Mouse (Mus musculus): ENCODE results near the gene Atg4d. TPM values are rescaled to one million over a fixed set of nuclear protein-coding genes. Genes with fewer than 3 reads are reported as not detected.
"Not testable (repeated sequence)": the region's sequence is repeated elsewhere in the genome, so short reads cannot be mapped to it uniquely, and the experiment has no call there.

Atg4d gene
- polyA plus RNA-seq, 1 experiment from 2014 or later, result 35.5 TPM

DNA sequence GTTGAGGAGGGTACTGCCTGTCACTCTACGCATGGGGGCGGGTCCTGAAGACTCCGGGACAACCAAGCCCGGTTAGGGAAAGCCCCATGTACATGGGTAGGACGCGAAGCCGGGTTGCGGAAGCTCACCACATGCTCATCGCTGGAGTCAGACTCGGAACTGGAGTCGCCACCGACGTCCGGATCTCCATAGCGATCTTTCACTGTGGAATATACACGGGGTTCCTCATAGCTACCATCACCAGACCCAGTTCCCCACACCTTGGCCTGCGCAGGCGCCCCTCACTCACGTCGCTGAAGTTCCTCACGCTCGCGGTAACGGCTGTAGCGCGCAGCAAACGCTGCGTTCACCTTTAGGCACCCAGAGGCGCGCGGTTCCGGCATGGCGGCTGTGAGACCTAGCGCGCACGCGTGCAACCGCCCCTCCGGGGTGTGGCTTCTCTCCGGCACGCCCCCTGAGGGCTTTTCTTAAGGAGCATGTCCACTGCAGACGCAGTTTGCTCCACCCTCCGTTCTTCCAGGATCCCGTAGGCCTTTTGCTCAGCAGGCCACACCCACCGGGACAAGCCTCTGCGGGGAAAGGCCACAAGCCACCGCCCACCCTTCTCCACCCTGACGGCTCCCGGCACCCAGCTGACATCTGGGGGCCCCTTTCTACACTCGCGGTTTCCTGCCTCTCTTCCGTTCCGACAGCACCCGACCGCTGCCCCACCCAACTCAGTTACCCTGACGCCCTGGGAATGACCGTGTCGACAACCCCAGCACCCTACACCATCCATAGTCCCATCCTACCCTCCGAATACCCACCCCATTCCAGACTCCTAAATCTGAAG is 22.7 kb downstream of the Atg4d start, which contains the start of gene Kri1:
TSS of gene Kri1 (minus strand) at position 399 of the 832 bp plus-strand sequence.
- peaks cover 23% of the 10 kb centered on the region for H3K4me1 ChIP-seq (ENCODE audit: control insufficient read depth, insufficient read depth, low read length)
- no peaks in the 10 kb centered on the region for H3K27me3 ChIP-seq (replicated peaks; ENCODE audit: control insufficient read depth, insufficient read depth, low read length)
- H3K27ac ChIP-seq (replicated peaks; ENCODE audit: low read depth, low read length), result peak within 1 kb of the TSS; percentile 85
- H3K9ac ChIP-seq (ENCODE audit: low read depth, low read length), result peak within 1 kb of the TSS; percentile 75
- ATAC-seq (ENCODE audit: low read depth), result peak; percentile 75
- DNase-seq (ENCODE audit: low spot score), result peak; percentile 100
- under 1% methylated on average over 56 of the region's 59 CpGs for WGBS
- H3K4me3 ChIP-seq (ENCODE audit: low read depth, low read length), result peak within 1 kb of the TSS; percentile 72
- no peaks in the 10 kb centered on the region for H3K9me3 ChIP-seq (ENCODE audit: control insufficient read depth, low read length)
- peak within 1 kb of the TSS; percentile 70 for H3K4me2 ChIP-seq (ENCODE audit: low read depth, low read length)
- peaks cover 23% of the 10 kb centered on the region for H3K36me3 ChIP-seq (ENCODE audit: control insufficient read depth, insufficient read depth, low read length)

DNA sequence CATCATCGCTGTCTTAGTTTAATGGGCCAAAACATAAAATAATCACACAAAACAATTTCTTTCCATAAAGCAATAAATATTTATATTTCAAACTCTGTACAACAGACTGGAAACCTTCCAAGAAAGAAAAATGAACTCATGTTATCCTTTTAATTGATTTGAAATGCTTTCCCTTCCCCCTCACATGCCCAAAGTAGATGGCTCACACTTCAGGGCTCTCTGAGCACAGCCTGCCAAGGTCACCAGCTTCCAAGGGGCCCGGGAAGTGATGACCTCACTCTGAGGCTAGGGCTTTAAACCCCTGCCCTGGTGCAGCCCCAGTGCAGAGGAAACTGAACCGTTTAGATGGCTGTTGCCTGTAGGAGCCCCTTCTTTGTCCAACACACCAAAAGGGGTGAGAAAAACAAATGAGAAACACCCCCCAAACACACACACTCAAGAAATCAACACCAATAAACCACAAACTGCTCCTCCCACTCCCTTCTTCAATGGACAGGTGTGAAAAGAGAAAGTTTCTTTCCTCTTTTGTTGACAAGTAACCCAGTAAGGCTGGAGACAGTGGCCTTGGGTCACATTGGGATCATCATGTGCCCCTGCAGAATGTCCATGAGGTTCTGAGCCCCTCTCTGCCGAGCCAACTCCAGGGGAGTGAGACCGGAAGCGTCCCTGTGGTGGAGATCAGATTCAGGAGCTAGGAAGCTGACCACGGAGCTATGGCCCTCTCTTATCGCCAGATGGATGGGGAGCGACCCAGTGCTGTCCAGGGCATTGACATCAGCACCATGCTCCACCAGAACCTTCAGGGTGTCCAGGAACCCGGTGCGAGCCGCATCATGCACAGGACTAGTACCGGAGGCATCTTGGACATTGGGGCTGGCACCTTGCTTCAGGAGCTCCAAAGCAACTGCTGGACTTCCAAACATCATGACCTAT is 23.6 kb downstream of the Atg4d start:
- ATAC-seq (ENCODE audit: low read depth) (no peak), DNase-seq (ENCODE audit: low spot score) (peak; percentile 58)
- peak overlapping the region; percentile 78 for H3K27ac ChIP-seq (replicated peaks; ENCODE audit: low read depth, low read length)
- no peaks in the 10 kb centered on the region for H3K27me3 ChIP-seq (replicated peaks; ENCODE audit: control insufficient read depth, insufficient read depth, low read length)
- 76% methylated on average over 13 of the region's 13 CpGs for WGBS
- H3K36me3 ChIP-seq (ENCODE audit: control insufficient read depth, insufficient read depth, low read length), result peaks cover 20% of the 10 kb centered on the region
- H3K9ac ChIP-seq (ENCODE audit: low read depth, low read length), result peak overlapping the region; percentile 56
- H3K4me3 ChIP-seq (ENCODE audit: low read depth, low read length), result peak overlapping the region; percentile 72
- peaks cover 23% of the 10 kb centered on the region for H3K4me1 ChIP-seq (ENCODE audit: control insufficient read depth, insufficient read depth, low read length)
- H3K9me3 ChIP-seq (ENCODE audit: control insufficient read depth, low read length), result no peaks in the 10 kb centered on the region
- peak overlapping the region; percentile 70 for H3K4me2 ChIP-seq (ENCODE audit: low read depth, low read length)

- Histone ChIP-seq H3K4me1 (ENCODE audit: control insufficient read depth, insufficient read depth, low read length) (peaks cover 23% of the 10 kb centered on the region), H3K4me2 (ENCODE audit: low read depth, low read length) (peak overlapping the region; percentile 70), H3K9me3 (ENCODE audit: control insufficient read depth, low read length) (no peaks in the 10 kb centered on the region), H3K9ac (ENCODE audit: low read depth, low read length) (no peak overlapping the region), H3K27ac (replicated peaks; ENCODE audit: low read depth, low read length) (no peak overlapping the region), H3K36me3 (ENCODE audit: control insufficient read depth, insufficient read depth, low read length) (peaks cover 13% of the 10 kb centered on the region; the same call in 1 of the 2 replicates), H3K27me3 (replicated peaks; ENCODE audit: control insufficient read depth, insufficient read depth, low read length) (no peaks in the 10 kb centered on the region), H3K4me3 (ENCODE audit: low read depth, low read length) (peak overlapping the region; percentile 81)
- ATAC-seq (ENCODE audit: low read depth) (no peak), DNase-seq (ENCODE audit: low spot score) (no peak)
- 83% methylated on average over 2 of the region's 2 CpGs for WGBS
These were observed 24.2 kb downstream of the Atg4d start for GRCm38 (mm10) chr9:21289337-21289671.

DNA sequence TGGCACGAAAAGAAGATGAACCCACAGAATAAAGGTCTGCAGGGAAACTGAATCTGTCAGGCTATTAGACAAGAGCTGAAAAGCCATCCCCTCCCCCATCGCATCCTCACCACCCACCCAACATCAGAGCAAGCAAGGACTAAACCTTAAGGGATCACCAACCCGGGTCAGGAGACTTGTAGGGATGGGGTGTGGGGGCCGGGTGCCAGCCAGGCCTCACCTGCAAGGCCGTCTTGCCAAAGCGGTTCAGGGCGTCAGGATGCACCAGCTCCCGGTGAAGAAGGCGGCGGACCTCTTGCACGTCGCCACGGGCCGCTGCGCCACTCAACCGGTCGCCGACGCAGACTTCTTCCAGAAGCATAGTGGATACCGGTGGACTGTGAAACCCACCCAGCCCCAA is 25.5 kb downstream of the Atg4d start:
- 3% methylated on average over 15 of the region's 20 CpGs for WGBS

GRCm38 (mm10) chr9:21291022-21291787 is 26.1 kb downstream of the Atg4d start, which contains the start of gene Cdkn2d:
Gene Cdkn2d, minus strand, starts transcription at chr9:21291407.
- WGBS, result 0% methylated on average over 46 of the region's 51 CpGs
- Histone ChIP-seq H3K36me3 (ENCODE audit: control insufficient read depth, insufficient read depth, low read length) (0 out of 2 replicates have a peak, but pooled peaks cover 4% of the 10 kb centered on the region), H3K9me3 (ENCODE audit: control insufficient read depth, low read length) (no peaks in the 10 kb centered on the region), H3K4me3 (ENCODE audit: low read depth, low read length) (peak within 1 kb of the TSS; percentile 81), H3K9ac (ENCODE audit: low read depth, low read length) (peak within 1 kb of the TSS; percentile 75), H3K4me1 (ENCODE audit: control insufficient read depth, insufficient read depth, low read length) (peaks cover 23% of the 10 kb centered on the region), H3K27ac (replicated peaks; ENCODE audit: low read depth, low read length) (peak within 1 kb of the TSS; percentile 77), H3K4me2 (ENCODE audit: low read depth, low read length) (peak within 1 kb of the TSS; percentile 70), H3K27me3 (replicated peaks; ENCODE audit: control insufficient read depth, insufficient read depth, low read length) (no peaks in the 10 kb centered on the region)
- DNase-seq (ENCODE audit: low spot score), result peak; percentile 100
- ATAC-seq (ENCODE audit: low read depth), result peak; percentile 97

More for the DNA sequence above, 25.5 kb downstream of the Atg4d start:
- Histone ChIP-seq H3K27me3 (replicated peaks; ENCODE audit: control insufficient read depth, insufficient read depth, low read length) (no peaks in the 10 kb centered on the region), H3K4me3 (ENCODE audit: low read depth, low read length) (peak overlapping the region; percentile 81), H3K4me1 (ENCODE audit: control insufficient read depth, insufficient read depth, low read length) (peaks cover 23% of the 10 kb centered on the region), H3K9ac (ENCODE audit: low read depth, low read length) (peak overlapping the region; percentile 75), H3K27ac (replicated peaks; ENCODE audit: low read depth, low read length) (peak overlapping the region; percentile 71), H3K4me2 (ENCODE audit: low read depth, low read length) (peak overlapping the region; percentile 70), H3K36me3 (ENCODE audit: control insufficient read depth, insufficient read depth, low read length) (0 out of 2 replicates have a peak, but pooled peaks cover 4% of the 10 kb centered on the region), H3K9me3 (ENCODE audit: control insufficient read depth, low read length) (no peaks in the 10 kb centered on the region)
- DNase-seq (ENCODE audit: low spot score) (no peak), ATAC-seq (ENCODE audit: low read depth) (no peak)

GRCm38 (mm10) chr9:21291868-21292267 is 26.8 kb downstream of the Atg4d start:
- H3K27me3 ChIP-seq (replicated peaks; ENCODE audit: control insufficient read depth, insufficient read depth, low read length); ATAC-seq (ENCODE audit: low read depth); DNase-seq (ENCODE audit: low spot score); H3K9me3 ChIP-seq (ENCODE audit: control insufficient read depth, low read length); H3K36me3 ChIP-seq (ENCODE audit: control insufficient read depth, insufficient read depth, low read length): not testable (repeated sequence)
- H3K9ac ChIP-seq (ENCODE audit: low read depth, low read length), result peak overlapping the region; percentile 36
- H3K4me1 ChIP-seq (ENCODE audit: control insufficient read depth, insufficient read depth, low read length), result peaks cover 18% of the 10 kb centered on the region
- H3K4me3 ChIP-seq (ENCODE audit: low read depth, low read length), result peak overlapping the region; percentile 81
- H3K4me2 ChIP-seq (ENCODE audit: low read depth, low read length), result peak overlapping the region; percentile 55
- peak overlapping the region; percentile 77 for H3K27ac ChIP-seq (replicated peaks; ENCODE audit: low read depth, low read length)
- WGBS, result 16% methylated on average over 7 of the region's 7 CpGs

DNA sequence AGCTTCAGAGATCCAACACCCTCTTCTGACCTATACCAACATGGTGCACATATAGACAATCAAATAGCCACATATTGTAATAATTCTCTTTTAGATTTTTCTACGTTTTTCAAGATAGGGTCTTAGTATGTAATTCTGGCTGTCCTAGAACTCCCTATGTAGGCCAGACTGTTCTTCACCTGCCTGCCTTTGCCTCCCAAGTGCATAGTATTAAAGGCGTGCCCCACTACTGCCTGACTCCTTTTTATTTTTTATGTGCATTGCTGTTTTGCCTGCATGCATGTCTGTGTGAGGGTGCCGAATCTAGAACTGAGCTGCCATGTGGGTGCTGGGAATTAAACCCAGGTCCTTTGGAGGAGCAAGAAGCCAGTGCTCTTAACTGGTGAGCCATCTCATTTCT is 27.2 kb downstream of the Atg4d start:
- 88% methylated on average over 3 of the region's 3 CpGs for WGBS
- DNase-seq (ENCODE audit: low spot score), result no peak
- no peaks in the 10 kb centered on the region for H3K36me3 ChIP-seq (ENCODE audit: control insufficient read depth, insufficient read depth, low read length)
- no peak overlapping the region for H3K4me2 ChIP-seq (ENCODE audit: low read depth, low read length)
- H3K9me3 ChIP-seq (ENCODE audit: control insufficient read depth, low read length), result no peaks in the 10 kb centered on the region
- peaks cover 15% of the 10 kb centered on the region for H3K4me1 ChIP-seq (ENCODE audit: control insufficient read depth, insufficient read depth, low read length)
- H3K27me3 ChIP-seq (replicated peaks; ENCODE audit: control insufficient read depth, insufficient read depth, low read length), result no peaks in the 10 kb centered on the region
- ATAC-seq (ENCODE audit: low read depth), result no peak
- H3K4me3 ChIP-seq (ENCODE audit: low read depth, low read length), result no peak overlapping the region
- H3K27ac ChIP-seq (replicated peaks; ENCODE audit: low read depth, low read length), result no peak overlapping the region
- no peak overlapping the region for H3K9ac ChIP-seq (ENCODE audit: low read depth, low read length)

DNA sequence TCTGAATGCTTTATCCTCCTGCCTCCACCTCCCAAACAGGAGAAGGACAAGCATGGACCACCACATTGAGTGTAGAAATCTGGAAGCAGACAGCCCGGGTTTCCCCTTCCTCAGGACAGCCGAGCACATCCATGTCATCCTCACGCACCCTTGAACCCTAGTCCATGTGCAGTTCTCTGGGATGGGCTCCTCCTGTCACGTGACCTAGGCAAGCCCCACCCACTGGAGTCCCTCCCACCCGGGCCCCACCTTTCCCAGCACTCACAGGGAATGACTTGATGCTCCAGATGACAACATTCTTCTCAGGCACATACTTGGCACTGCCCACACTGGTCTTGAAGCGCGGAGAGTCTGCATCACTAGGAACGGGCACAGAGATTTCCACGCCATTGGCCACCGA is 33.9 kb downstream of the Atg4d start:
- 83% methylated on average over 10 of the region's 10 CpGs for WGBS

More for the DNA sequence above, 33.9 kb downstream of the Atg4d start:
- Histone ChIP-seq H3K27ac (replicated peaks; ENCODE audit: low read depth, low read length) (no peak overlapping the region), H3K4me2 (ENCODE audit: low read depth, low read length) (no peak overlapping the region), H3K27me3 (replicated peaks; ENCODE audit: control insufficient read depth, insufficient read depth, low read length) (no peaks in the 10 kb centered on the region), H3K4me1 (ENCODE audit: control insufficient read depth, insufficient read depth, low read length) (no peaks in the 10 kb centered on the region), H3K4me3 (ENCODE audit: low read depth, low read length) (no peak overlapping the region), H3K9ac (ENCODE audit: low read depth, low read length) (no peak overlapping the region), H3K36me3 (ENCODE audit: control insufficient read depth, insufficient read depth, low read length) (no peaks in the 10 kb centered on the region), H3K9me3 (ENCODE audit: control insufficient read depth, low read length) (peaks cover 4% of the 10 kb centered on the region; the same call in 1 of the 2 replicates)
- ATAC-seq (ENCODE audit: low read depth), result no peak
- no peak for DNase-seq (ENCODE audit: low spot score)

All from embryonic facial prominence, embryonic 14.5 days (tissue).